Mouse (Mus musculus) T-helper 17 cell (primary cell): ENCODE measurements around the gene Mrpl45.
"Not testable (repeated sequence)": the region's sequence is repeated elsewhere in the genome, so short reads cannot be mapped to it uniquely, and the experiment has no call there.

Experiments
- in situ Hi-C, 2 experiments: fragments of 300-600 bp; cut with MboI, MseI; formaldehyde crosslinking; loops; 1 replicate in 1 of 2; 2 replicates in 1 of 2; pipeline ENCODE4 v1.15.1; 2025; ENCODE audit warnings: high pct_unique_total_duplicates in 2 of 2

Gene Mrpl45

DNA sequence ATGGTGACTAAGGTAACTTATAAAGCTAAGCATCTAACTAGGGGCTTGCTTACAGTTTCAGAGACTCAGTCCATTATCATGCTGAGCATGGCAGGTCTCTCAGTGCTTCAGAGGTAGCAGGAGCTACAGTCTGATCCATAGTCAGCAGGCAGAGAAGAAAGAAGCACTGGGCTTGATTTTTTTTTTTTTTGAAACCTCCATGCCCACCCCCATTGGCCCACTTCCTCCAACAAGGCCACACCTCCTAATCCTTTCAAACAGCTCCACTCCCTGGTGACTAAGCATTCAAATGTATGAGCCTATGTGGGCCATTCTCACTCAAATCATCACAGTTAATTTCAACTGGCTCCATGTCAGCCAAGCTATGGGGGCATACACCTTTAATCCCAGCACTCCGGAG lies 22.8 kb upstream of the Mrpl45 start:
- in situ Hi-C loops = no loop called here

DNA sequence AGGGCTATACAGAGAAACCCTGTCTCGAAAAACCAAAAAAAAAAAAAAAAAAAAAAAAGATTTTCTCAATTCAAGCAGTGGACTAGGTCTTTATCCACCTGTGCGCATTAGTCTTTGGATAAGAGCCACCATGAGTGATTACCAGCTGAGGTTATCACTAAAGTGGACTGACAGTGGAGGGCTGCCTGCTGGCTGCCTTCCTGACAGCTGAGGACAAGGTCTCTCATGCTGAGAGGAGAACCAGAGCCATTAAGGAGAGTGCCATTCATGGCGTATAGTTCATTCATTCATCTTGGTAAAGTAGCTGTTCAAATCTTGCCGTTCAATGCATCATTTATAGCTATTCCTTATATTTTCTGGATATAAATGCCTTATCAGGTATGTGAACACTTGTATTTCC lies 19.0 kb upstream of the Mrpl45 start:
- in situ Hi-C loops = no loop called here

DNA sequence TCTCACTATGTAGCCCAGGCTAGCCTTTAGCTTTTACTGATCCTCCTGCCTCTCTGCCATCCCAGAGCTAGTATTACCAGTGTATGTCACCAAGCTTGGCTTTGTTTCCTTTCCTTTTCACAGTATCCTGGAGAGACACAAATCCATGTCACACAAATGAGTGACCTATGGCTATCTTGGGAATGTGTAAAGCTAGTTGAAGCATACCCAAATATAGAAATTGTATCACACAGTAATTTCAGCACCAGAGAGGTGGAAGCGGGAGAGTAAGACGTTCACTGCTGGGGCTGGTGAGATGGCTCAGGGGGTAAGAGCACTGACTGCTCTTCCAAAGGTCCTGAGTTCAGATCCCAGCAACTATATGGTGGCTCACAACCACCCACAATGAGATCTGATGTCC lies 15.6 kb upstream of the Mrpl45 start:
- in situ Hi-C loops = no loop called here

DNA sequence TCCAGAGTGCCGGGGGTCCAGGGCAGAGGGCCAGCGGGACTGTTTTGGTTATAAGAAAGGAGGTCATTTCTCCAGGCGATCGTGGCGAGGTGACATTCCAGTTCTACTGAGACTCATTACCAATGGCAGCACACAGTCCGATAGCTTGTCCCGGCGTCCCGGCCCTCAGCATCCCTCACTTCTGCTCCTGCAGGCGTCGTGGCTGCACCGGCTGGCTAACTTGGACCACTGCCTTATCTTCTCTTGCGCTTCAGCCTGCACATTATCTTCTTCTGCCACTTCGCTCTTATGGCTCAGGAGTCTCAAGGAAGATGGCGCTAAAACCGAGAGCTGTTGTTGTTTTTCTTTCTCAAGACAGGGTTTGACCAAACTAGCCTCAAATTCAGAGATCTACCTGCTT lies 14.1 kb upstream of the Mrpl45 start:
- in situ Hi-C loops = no loop called here

DNA sequence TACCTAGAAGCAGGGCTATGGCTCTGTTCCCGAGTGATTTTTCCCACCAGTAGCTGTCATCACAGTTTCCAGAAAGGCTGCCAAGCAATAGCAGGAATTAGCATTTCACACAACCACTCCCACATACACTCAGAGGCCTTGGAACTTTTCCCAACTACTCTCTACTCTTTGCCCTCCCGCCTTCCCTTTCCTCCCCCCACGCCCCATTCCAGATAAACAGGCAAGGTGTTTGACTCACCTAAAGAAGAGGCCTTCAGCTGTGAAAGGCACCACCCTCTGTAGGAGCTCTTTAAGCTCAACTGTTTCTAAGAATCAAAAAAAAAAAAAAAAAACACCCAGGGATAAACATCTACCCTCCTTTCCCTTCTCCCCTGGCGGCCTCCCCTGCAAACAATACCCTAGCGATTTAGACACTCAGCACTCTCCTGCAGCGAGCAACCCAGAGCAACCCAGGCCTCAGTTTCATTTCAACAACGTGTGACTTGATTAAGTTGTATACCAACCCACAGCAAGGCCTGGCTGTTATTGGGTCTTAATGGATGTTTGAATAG lies 13.2 kb upstream of the Mrpl45 start:
- in situ Hi-C loops = no loop called here

DNA sequence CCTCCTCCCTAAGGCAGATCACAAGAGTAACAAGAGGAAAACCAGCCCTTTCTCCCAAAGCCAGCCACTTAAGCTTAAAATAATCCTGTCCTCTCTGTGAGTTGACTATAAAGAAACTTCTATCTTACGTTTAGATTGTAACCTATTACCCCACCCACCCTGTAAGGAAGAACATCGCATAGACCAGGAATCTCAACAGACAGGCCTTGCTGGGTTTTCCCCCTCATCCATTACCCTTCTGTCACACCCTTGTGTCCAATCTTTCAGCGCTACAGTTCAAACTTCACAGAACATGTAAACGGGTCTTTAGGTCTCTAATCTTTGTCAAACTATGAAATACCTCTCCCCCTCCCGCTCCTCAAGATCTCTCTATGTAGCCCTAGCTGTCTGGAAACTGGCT lies 10.9 kb upstream of the Mrpl45 start:
- in situ Hi-C loops = no loop called here

DNA sequence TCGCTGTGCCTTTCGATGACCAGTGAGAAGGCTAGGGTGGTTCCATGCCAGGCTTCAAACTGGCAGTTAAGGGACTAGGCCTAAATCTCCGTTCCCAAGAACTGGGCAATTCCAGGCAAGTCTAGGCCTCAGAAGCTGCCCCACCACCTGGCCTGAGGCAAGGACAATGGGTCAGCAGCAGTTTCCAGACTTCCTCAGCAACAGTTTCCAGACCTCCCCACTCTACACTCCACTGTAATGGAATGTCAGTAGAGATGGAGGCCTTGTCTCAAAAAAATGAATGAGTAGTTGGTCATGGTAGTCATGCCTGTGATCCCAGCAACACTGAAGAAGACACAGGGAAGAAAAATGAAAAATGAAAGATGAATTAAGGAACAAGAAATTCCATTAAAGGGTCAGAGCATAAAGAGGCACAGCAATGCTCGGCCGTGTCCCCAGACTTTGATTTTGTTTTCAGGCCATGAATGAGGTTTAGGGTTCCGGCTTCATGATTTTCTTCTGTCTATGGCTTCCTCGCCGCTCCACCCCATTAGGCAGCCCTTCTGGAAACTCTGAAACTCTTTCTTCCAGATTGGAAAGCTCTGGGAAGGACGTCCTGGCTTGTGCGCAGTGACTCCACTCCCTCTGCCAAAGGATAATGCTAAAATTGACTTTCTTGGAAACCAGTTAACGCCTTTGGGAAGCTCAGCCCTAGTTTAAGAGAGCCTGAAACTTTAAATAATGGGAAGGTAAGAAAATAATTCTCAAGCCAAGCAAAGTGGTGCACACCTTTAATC lies 8.0 kb upstream of the Mrpl45 start:
- in situ Hi-C loops = no loop called here

DNA sequence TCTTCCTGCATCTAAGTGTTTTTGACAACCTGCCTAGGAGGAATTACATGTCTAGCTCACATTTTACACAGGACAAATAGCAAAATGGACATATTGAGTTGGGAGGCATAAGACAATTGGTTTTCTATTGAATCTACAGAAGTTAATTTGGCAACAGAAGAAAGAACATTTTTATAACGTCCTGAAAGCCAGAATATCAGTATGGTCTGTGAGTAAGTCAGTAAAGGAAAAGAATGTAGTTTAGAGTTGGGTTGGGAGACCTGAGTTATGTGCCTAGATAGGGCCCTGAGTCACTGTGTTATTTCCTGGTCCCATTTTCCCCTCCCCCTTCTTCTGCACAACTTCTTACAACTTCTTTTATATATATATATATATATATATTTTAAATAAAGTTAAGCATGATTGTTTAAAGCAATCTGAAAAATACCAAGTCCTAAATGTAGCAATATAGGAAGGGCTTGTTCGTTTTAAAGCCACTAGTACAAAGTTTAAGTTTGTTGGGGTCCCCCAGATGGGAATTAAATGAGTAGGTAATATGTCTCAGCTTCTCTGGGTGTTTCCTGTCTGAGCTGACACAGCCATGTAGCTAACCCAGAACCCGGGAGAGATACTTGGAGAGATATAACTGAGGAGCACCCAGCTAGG lies 6.6 kb upstream of the Mrpl45 start:
- in situ Hi-C loops = no loop called here

DNA sequence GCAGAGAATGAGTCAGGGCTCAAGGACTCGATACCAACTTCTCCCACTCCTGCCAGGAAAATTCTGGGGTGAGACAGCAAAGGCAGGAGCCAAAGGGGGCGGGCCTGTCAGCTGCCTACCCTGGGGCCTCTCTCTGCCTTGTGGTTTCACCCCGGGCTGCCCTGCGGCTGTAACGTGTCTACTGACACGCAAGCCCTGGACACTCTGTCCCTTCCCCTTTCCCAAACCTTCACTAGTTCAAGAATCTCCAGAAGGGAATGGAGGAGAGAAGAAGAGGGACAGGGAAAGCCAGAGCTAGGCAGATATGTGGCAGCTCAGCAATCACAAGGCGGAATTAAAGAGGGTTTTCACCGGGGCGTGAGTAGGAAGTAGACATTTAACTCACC lies 6.1 kb upstream of the Mrpl45 start:
- in situ Hi-C loops = no loop called here

DNA sequence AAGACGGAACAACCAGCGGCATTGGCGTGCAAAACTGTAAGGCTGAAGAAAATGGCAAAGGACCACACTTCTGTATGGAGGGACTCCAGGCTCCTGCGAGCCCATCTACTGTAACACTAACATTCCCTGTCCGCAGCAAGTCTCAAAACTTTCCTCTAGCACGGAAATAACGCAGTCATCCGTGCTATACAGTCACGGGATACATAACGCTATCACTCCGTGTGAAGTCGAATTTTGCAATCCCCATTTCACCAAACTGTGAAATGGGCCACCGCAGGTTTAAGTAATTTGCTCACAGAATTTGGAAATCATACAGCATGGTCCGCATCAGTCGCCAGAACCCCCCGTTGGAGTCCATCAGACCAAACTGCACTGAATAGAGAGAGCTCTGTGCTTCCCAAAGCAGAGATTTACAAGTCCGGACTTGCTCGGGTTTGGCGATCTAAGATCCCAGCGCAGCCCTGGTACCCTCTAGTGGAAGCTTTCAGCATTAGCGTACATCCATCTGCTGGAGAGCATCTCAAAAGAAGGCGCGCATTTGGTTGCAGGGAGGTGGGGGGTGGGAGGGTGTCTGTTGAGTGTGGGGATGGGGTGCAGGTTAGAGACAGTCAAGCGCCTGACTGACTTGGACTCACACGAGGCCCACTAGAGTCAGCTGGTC lies 5.5 kb upstream of the Mrpl45 start:
- in situ Hi-C loops = loop anchor here in 1 of 2 experiments (5.0 kb wide), 1 partner anchor 33 kb away; no protein-coding TSS in a partner anchor

DNA sequence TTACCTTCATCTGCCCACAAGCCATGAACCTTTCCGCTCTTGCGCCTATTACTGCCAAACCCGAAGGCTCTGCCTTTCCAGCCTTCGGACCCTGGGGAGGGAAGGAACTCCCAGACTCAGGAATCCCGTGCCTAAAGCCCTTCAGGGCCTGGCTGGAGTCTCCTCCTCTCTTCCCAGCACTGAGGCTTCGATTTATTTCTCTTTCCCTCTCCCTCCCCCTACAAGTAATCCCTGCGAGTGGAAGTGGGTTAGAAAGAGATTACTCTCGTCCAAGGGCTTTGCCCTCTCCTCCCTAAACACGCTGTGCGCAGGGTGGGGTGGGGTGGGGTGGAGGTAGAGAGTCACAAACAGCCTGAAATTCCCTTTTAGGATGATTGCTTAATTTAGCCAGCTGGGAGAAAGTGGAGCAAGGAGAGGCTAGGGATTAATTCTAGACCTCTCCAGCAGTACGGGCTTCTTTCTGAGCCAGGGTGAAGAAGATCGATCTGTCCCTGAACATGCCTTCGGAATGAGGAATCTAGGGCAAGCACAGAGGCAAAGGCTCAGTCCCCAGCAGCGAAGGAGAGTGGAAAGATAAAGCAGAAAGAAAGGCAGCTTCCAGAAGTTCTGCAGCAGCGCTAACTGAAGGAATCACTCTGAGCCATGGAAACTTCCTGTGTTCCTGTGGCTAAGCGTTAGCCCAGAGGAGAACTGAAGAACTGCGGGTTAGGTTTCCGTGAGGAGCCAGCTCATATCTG lies 4.5 kb upstream of the Mrpl45 start:
- in situ Hi-C loops = loop anchor here in 1 of 2 experiments (5.0 kb wide), 1 partner anchor 34 kb away; no protein-coding TSS in a partner anchor

DNA sequence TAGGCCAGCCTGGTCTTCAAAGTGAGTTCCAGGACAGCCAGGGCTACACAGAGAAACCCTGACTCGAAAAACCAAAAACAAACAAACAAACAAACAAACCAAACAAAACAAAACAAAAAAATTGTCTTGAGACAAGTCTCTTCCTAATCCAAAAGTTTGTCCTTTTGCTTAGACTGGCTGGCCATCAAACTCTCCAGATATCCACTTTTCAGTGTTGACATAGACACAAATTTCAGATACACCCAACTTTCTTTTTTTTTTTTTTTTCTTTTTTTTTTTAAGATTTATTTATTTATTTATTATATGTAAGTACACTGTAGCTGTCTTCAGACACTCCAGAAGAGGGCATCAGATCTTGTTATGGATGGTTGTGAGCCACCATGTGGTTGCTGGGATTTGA lies 2.6 kb upstream of the Mrpl45 start:
- in situ Hi-C loops = loop anchor here in 1 of 2 experiments (5.0 kb wide), 1 partner anchor 36 kb away; no protein-coding TSS in a partner anchor

DNA sequence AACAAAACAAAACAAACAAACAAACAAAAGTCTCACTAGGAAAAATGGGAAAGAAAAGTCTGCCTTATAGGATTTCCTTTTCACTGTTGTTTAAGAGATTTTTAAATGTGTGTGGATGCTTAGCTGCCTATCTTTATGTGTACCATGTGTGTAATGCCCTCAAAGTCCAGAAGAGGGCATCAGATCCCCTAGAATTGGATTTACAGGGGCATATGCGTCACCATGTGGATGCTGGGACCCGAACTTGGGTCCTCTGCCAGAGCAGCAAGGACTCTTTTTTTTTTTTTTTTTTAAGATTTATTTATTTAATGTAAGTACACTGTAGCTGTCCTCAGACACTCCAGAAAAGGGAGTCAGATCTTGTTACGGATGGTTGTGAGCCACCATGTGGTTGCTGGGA lies 1.4 kb upstream of the Mrpl45 start:
- in situ Hi-C loops = loop anchor here in 1 of 2 experiments (5.0 kb wide), 1 partner anchor 37 kb away; no protein-coding TSS in a partner anchor

DNA sequence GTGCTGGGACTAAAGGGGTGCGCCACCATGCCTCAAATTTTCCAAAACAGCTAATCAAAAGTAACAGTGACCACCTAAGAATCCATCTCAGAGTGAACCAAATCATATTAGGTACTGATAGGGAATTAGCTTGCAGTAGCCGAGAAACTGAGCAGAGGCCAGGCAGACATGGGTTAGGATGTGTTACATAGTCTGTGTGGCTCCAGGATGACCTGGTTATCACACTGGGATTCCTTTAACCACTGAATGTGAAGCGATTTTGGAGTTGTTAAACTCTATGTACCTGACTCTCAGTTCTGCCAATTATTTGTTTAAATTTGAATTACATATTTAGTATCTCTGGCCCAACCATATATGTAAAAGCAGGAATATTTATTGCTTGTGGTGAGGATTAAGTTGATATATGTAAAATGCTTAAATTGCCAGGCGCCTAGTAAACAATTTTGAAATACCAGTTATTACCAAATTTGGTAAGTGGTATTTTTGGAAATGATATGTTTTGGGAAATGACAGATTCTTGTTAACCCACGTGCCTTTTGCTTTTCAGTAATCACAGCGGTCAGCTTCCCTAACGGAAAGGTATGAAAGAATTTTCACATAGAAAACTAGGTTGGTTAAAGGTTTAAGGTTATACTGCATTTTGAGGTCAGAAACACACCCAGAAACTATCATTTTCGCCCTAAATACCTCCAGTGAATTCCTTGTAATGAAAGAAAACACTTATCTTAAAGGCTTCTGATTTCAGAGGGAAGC lies 589 bp upstream of the Mrpl45 start:
- in situ Hi-C loops = loop anchor here (5.0 kb wide), 1 partner anchor 38 kb away; no protein-coding TSS in a partner anchor

DNA sequence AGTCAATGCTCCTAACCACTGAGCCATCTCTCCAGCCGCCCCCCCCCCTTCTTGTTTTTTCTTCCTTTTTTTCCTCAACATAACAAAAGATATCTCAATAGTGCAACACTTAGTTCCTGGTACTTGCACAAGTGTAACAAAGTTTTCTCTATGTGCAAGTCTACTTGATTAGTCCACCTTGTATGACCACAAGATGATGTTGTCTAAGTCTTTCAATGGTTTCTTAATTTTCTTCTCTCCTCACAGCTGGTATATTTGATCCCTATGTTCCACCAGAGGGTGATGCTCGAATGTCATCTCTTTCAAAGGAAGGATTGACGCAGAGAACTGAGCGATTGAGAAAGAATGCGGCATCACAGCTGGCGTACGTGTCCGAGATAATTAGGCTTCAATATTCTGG lies 5.7 kb downstream of the Mrpl45 start:
- in situ Hi-C loops = no loop called here

DNA sequence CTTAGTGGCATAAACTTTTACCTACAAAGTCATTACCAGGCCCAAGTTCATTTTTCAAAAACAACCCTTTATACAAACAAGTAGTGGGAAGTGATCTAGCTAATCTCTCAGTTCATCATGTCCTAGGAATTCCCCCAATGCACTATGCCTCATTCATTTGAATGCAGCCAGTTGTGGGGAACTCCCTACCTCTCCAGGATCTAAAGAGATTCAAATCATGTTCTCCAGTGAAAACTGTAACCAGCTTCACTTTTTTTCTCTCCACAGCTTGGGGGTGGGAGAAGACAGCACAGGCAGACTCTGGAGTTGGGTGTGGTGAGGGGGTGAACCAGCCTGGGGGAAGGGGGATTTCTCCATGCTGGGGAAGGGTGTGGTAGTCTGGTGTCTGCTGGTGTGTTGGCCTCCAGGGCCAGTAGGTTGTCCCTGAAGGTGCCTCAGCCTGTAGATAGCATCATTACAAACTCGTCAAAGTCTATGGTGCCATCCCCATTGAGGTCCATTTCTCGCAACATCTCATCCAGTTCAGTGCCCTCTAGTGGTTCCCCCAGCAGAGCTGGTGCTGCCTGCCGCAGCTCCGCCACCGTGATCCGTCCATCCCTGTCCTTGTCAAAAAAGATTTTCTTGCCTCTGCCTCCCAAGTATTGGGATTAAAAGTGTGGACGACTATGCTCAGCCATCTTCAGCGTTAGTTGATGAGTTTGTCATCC lies 6.5 kb downstream of the Mrpl45 start:
- in situ Hi-C loops = not testable (repeated sequence)

DNA sequence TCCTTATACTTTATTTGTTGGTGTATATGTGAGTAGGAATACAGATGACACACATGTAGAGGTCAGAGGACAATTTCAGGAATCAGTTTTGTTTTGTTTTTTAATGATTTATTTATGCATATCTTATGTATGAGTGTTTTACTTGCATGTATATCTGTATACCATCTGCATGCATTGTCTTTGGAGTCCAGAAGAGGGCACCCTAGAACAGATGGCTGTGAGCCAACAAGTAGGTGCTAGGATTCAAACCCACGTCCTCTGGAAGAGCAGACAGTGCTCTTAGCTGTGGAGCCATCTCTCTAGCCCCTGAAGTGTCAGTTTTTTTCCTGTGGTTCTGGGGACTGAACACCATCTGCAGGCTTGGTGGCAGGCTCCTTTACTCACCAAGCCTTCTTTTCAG lies 9.7 kb downstream of the Mrpl45 start:
- in situ Hi-C loops = no loop called here

DNA sequence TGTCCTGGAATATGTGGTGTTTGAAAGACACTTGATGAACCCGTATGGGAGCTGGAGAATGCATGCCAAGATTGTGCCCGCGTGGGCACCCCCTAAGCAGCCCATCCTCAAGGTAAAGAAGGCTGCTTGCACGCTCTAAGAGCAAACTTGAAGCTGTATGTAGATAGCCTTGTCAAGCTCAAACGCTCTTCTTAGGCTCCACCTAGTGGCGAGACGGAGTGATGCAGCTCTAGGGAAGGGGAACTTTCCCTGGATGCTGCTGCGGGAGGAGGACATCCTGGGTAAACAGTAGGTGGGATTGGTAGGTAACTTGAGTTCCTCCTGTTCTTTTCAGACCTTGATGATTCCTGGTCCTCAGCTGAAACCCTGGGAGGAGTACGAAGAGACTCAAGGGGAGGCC lies 12.6 kb downstream of the Mrpl45 start:
- in situ Hi-C loops = no loop called here

DNA sequence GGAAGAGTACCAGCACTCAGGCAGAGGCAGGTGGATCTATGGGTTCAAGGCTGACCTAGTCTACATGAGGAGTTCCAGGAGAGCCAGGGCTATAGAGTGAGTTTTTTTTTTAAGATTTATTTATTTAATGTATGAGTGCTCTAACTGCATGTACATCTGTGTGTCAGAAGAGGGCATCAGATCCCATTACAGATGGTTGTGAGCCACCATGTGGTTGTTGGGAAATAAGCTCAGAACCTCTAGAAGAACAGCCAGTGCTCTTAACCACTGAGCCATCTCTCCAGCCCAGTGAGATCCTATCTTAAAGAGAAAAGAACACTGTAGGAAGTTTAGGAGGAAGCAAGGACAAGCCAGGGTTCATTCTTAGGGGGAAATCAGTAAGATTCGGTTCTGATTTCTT lies 14.8 kb downstream of the Mrpl45 start:
- in situ Hi-C loops = no loop called here
